8 mouse cellular contexts compared by ENCODE assay signal in genomic region chr6:95058017-95058416, GRCm38 (mm10). TPM values are rescaled to one million over a fixed set of nuclear protein-coding genes. Genes with fewer than 3 reads are reported as not detected.
DNase-seq lines count a peak whose midpoint lies in the region; ATAC-seq lines count a peak whose summit lies in the region.

No protein-coding gene starts in this region.

- no peaks in the 10 kb centered on the region for H3K36me3 ChIP-seq in hindbrain, embryonic 11.5 days (ENCODE audit: control insufficient read depth, insufficient read depth, low read length)
- no peaks in the 10 kb centered on the region for H3K36me3 ChIP-seq in hindbrain, embryonic 10.5 days

- no peak for ATAC-seq in hindbrain, embryonic 11.5 days (ENCODE audit: low FRiP score)
- ATAC-seq in megakaryocyte, adult 5-6 weeks (ENCODE audit: poor library complexity, severe bottlenecking), result no peak

- H3K4me1 ChIP-seq in hindbrain, embryonic 11.5 days (replicated peaks; ENCODE audit: control insufficient read depth, insufficient read depth, low read length), result no peaks in the 10 kb centered on the region
- no peaks in the 10 kb centered on the region for H3K4me1 ChIP-seq in hindbrain, embryonic 10.5 days (replicated peaks)

- no peak overlapping the region for H3K9ac ChIP-seq in hindbrain, embryonic 11.5 days (ENCODE audit: low read depth, low read length)

- 52% methylated on average over 4 of the region's 4 CpGs for WGBS in hindbrain, embryonic 11.5 days
- WGBS in hindbrain, embryonic 10.5 days, result 58% methylated on average over 4 of the region's 4 CpGs

- no peaks in the 10 kb centered on the region for H3K9me3 ChIP-seq in hindbrain, embryonic 11.5 days (ENCODE audit: control insufficient read depth, low read length)
- H3K9me3 ChIP-seq in hindbrain, embryonic 10.5 days, result no peaks in the 10 kb centered on the region

- no peak overlapping the region for H3K27ac ChIP-seq in hindbrain, embryonic 11.5 days (ENCODE audit: low read depth, low read length)
- H3K27ac ChIP-seq in hindbrain, embryonic 10.5 days, result no peak overlapping the region

- peak; percentile 71 for DNase-seq in hindbrain, embryonic 11.5 days (ENCODE audit: low spot score)
- no peak for DNase-seq in hindbrain, embryonic 10.5 days (ENCODE audit: low spot score)
- peak; percentile 38 for DNase-seq in thymus, postnatal 0 days (ENCODE audit: low spot score)
- DNase-seq in thymus, postnatal 36 days, result no peak
- DNase-seq in fibroblast of lung, adult 2 months (ENCODE audit: low read depth), result peak; percentile 11
- peak; percentile 29 for DNase-seq in naive thymus-derived CD4-positive, alpha-beta T cell, adult 2 months (ENCODE audit: low read depth)
- no peak for DNase-seq in adrenal gland, postnatal 25 days

- H3K4me2 ChIP-seq in hindbrain, embryonic 11.5 days (replicated peaks; ENCODE audit: low read depth, low read length), result no peak overlapping the region

- no peaks in the 10 kb centered on the region for H3K27me3 ChIP-seq in hindbrain, embryonic 11.5 days (ENCODE audit: control insufficient read depth, insufficient read depth, low read length)
- no peaks in the 10 kb centered on the region for H3K27me3 ChIP-seq in hindbrain, embryonic 10.5 days (ENCODE audit: insufficient read depth, poor library complexity, severe bottlenecking)

- no peak overlapping the region for H3K4me3 ChIP-seq in hindbrain, embryonic 11.5 days (ENCODE audit: low read depth, low read length)
- no peak overlapping the region for H3K4me3 ChIP-seq in hindbrain, embryonic 10.5 days

RNA-seq across cellular contexts. Expression of gene Kbtbd8, which starts 59.0 kb away (rescaled TPM):
- 8.1 and 9.0 TPM in 2 replicates for polyA plus RNA-seq in hindbrain, embryonic 11.5 days (2014; fragmentation: Nextera tagmentation; extraction: Ambion mirVana)
- polyA plus RNA-seq in hindbrain, embryonic 10.5 days (2016; fragmentation: Nextera tagmentation; extraction: Ambion mirVana), result 4.5 and 7.7 TPM in 2 replicates
- 3.7 and 5.1 TPM in 2 replicates for polyA plus RNA-seq in thymus, postnatal 0 days (2015; fragmentation: Nextera tagmentation; extraction: Ambion mirVana)
- 2.7 and 6.0 TPM in 2 replicates for total RNA-seq in megakaryocyte, adult 5-6 weeks (2015)
- total RNA-seq in megakaryocyte, adult 5-6 weeks (2017), result 3.5 and 4.6 TPM in 2 replicates
- total RNA-seq in adrenal gland, postnatal 25 days (2021), result 3.6 and 6.3 TPM in 2 replicates

Comparison
In these comparisons a context has a peak if more than half of its experiments do, and no peak if none do; other contexts are left out.
1. DNase-seq: peak in hindbrain, embryonic 11.5 days (single experiment), thymus, postnatal 0 days (single experiment), fibroblast of lung, adult 2 months (single experiment) and naive thymus-derived CD4-positive, alpha-beta T cell, adult 2 months (single experiment); none in hindbrain, embryonic 10.5 days (single experiment), thymus, postnatal 36 days (0 of 2) and adrenal gland, postnatal 25 days (single experiment).